Mouse (Mus musculus): ENCODE measurements around the gene Rnf31. TPM values are rescaled to one million over a fixed set of nuclear protein-coding genes. Genes with fewer than 3 reads are reported as not detected.

Rnf31 gene
- total and polyA plus RNA-seq, 3 experiments, result 12.9 to 24.5 TPM; not detected in 1

GRCm38 (mm10) chr14:55555788-55556187 is 35.7 kb upstream of the Rnf31 start (continued):
- TF ChIP-seq KAT2A (conservative IDR thresholded peaks at IDR 0.05; ENCODE audit: low read depth, low read length), result no peak
- TF ChIP-seq GATA1 (IDR thresholded peaks at IDR 0.05; ENCODE audit: low read depth, low read length), result peak; percentile 52
- TF ChIP-seq TAL1 (IDR thresholded peaks at IDR 0.05; ENCODE audit: low read length), result no peak
- no peak for TF ChIP-seq UBTF (IDR thresholded peaks at IDR 0.05; ENCODE audit: borderline replicate concordance, insufficient read depth, low read depth, low read length)
- no peak for TF ChIP-seq SIN3A (IDR thresholded peaks at IDR 0.05; ENCODE audit: low read length)
- no peak for TF ChIP-seq POLR2A (IDR thresholded peaks at IDR 0.05; ENCODE audit: control insufficient read depth in 1 of 2, insufficient read depth in 1 of 2, low read depth in 1 of 2, low read length in 2 of 2, poor library complexity in 1 of 2)
- no peak for TF ChIP-seq MYB (IDR thresholded peaks at IDR 0.05; ENCODE audit: low read depth, low read length)
- no peak for TF ChIP-seq CHD1 (IDR thresholded peaks at IDR 0.05; ENCODE audit: low read depth, low read length)
- TF ChIP-seq RCOR1 (IDR thresholded peaks at IDR 0.05; ENCODE audit: low read depth, low read length), result no peak
- no peak for TF ChIP-seq GABPA (IDR thresholded peaks at IDR 0.05; ENCODE audit: low read depth, low read length)
- no peak for TF ChIP-seq ZC3H11A (IDR thresholded peaks at IDR 0.05; ENCODE audit: low read depth, low read length)

GRCm38 (mm10) chr14:55557003-55557402 is 34.5 kb upstream of the Rnf31 start:
- peak overlapping the region; percentile 83 for H3K27ac ChIP-seq (ENCODE audit: control insufficient read depth, low read depth, low read length)

More at GRCm38 (mm10) chr14:55557003-55557402, 34.5 kb upstream of the Rnf31 start:
- no peak for TF ChIP-seq MAX (IDR thresholded peaks at IDR 0.05; ENCODE audit: low read length)
- no peak for TF ChIP-seq MAZ (IDR thresholded peaks at IDR 0.05; ENCODE audit: low read depth, low read length)
- TF ChIP-seq RAD21 (IDR thresholded peaks at IDR 0.05; ENCODE audit: low read depth, low read length), result peak; percentile 66
- TF ChIP-seq POLR2A (IDR thresholded peaks at IDR 0.05; ENCODE audit: control insufficient read depth in 1 of 2, insufficient read depth in 1 of 2, low read depth in 1 of 2, low read length in 2 of 2, poor library complexity in 1 of 2), result peak in 1 of 2 experiments; percentile 38; a peak in 1 of 4 replicates
- no peak for TF ChIP-seq BHLHE40 (IDR thresholded peaks at IDR 0.05; ENCODE audit: borderline replicate concordance, low read depth, low read length)
- TF ChIP-seq TBP (IDR thresholded peaks at IDR 0.05; ENCODE audit: low read depth, low read length), result peak; percentile 62; the same call in 1 of the 2 replicates
- TF ChIP-seq EP300 (IDR thresholded peaks at IDR 0.05; ENCODE audit: low read depth in 1 of 2, low read length in 2 of 2), result peak; percentile 14 to 72; a peak in 1 of 4 replicates
- TF ChIP-seq CTCF (IDR thresholded peaks at IDR 0.05 in 2 of 3, conservative IDR thresholded peaks at IDR 0.05 in 1 of 3; ENCODE audit: control insufficient read depth in 1 of 3, insufficient read depth in 1 of 3, low read depth in 2 of 3, low read length in 3 of 3, poor library complexity in 1 of 3, severe bottlenecking in 1 of 3), result peak; percentile 81 to 94 (median 84)
- no peak for TF ChIP-seq GABPA (IDR thresholded peaks at IDR 0.05; ENCODE audit: low read depth, low read length)
- peak; percentile 86; the same call in 1 of the 2 replicates for TF ChIP-seq MEF2A (IDR thresholded peaks at IDR 0.05; ENCODE audit: extremely low read depth, insufficient replicate concordance, low read depth, low read length, poor library complexity, severe bottlenecking)
- peak; percentile 72; the same call in 1 of the 2 replicates for TF ChIP-seq ELF1 (IDR thresholded peaks at IDR 0.05; ENCODE audit: low read depth, low read length)
- peak; percentile 41; the same call in 1 of the 2 replicates for TF ChIP-seq HCFC1 (IDR thresholded peaks at IDR 0.05; ENCODE audit: low read depth, low read length)
- no peak for TF ChIP-seq NRF1 (IDR thresholded peaks at IDR 0.05; ENCODE audit: insufficient read depth, low read depth, low read length, poor library complexity, severe bottlenecking)
- TF ChIP-seq CHD2 (IDR thresholded peaks at IDR 0.05; ENCODE audit: low read length), result no peak
- TF ChIP-seq TCF12 (IDR thresholded peaks at IDR 0.05; ENCODE audit: low read depth, low read length), result 0 out of 2 replicates have a peak, but pooled peaks have one; percentile 26
- TF ChIP-seq SIN3A (IDR thresholded peaks at IDR 0.05; ENCODE audit: low read length), result peak; percentile 80
- peak; percentile 81 for TF ChIP-seq ETS1 (IDR thresholded peaks at IDR 0.05; ENCODE audit: low read depth, low read length)
- peak; percentile 65; the same call in 1 of the 2 replicates for TF ChIP-seq GATA1 (IDR thresholded peaks at IDR 0.05; ENCODE audit: low read depth, low read length)
- peak; percentile 60 for TF ChIP-seq SMC3 (IDR thresholded peaks at IDR 0.05; ENCODE audit: low read depth, low read length)
- TF ChIP-seq USF2 (IDR thresholded peaks at IDR 0.05; ENCODE audit: borderline replicate concordance in 1 of 2, insufficient read depth in 1 of 2, low read depth in 1 of 2, low read length in 2 of 2), result no peak
- H3K79me2 ChIP-seq (ENCODE audit: control insufficient read depth, insufficient read depth, low read length, poor library complexity), result no peaks in the 10 kb centered on the region; the same call in none of the 2 replicates
- H3K4me1 ChIP-seq (ENCODE audit: control insufficient read depth in 1 of 2, insufficient read depth in 2 of 2, low read length in 2 of 2), result peaks cover 7 to 33% of the 10 kb centered on the region in 2 experiments; a peak in 3 of 4 replicates
- no peaks in the 10 kb centered on the region for H3K9me3 ChIP-seq (replicated peaks; ENCODE audit: insufficient read depth, low read length)
- peak overlapping the region; percentile 52 for H3K9ac ChIP-seq (ENCODE audit: control insufficient read depth, low read depth, low read length, poor library complexity, severe bottlenecking)
- peak overlapping the region; percentile 18 to 29; a peak in 3 of 4 replicates for H3K4me3 ChIP-seq (ENCODE audit: control insufficient read depth in 1 of 2, insufficient read depth in 1 of 2, low read depth in 2 of 2, low read length in 2 of 2)
- H3K27me3 ChIP-seq (ENCODE audit: control insufficient read depth in 1 of 2, insufficient read depth in 2 of 2, low read length in 2 of 2), result no peaks in the 10 kb centered on the region
- peaks cover 0 to 36% of the 10 kb centered on the region in 2 experiments; a peak in 2 of 4 replicates for H3K36me3 ChIP-seq (ENCODE audit: control insufficient read depth in 1 of 2, insufficient read depth in 2 of 2, low read length in 2 of 2)
- DNase-seq (ENCODE audit: low read depth, low spot score), result peak; percentile 93
